In genomic region chr16:20672500-20672902, GRCm38 (mm10) we compare ENCODE assay signal across 1 mouse cellular context.
A peak's percentile ranks its signal among the peaks of the same experiment; 100 is the strongest.
TF ChIP-seq lines count a peak whose summit lies in the region.

No protein-coding gene starts in this region.

TF ChIP-seq in C2C12, 6 proteins besides CTCF, POLR2A, EP300 and RAD21:
- TF ChIP-seq MYOD1 (IDR thresholded peaks at IDR 0.05; ENCODE audit: control insufficient read depth, insufficient read length, low read depth) (no peak), MYOG (IDR thresholded peaks at IDR 0.05; ENCODE audit: control insufficient read depth, extremely low read depth, insufficient read length) (no peak), CEBPB (IDR thresholded peaks at IDR 0.05; ENCODE audit: low read depth) (peak; percentile 12), FOSL1 (IDR thresholded peaks at IDR 0.05; ENCODE audit: insufficient read depth, low read length, poor library complexity, severe bottlenecking) (no peak), USF1 (IDR thresholded peaks at IDR 0.05; ENCODE audit: low read depth) (peak; percentile 99), MAX (IDR thresholded peaks at IDR 0.05) (peak; percentile 90)
TF ChIP-seq in C2C12: peak in this region for 3.
